Mouse (Mus musculus): Measurements from ENCODE around the gene Sept14.

Gene Sept14

DNA sequence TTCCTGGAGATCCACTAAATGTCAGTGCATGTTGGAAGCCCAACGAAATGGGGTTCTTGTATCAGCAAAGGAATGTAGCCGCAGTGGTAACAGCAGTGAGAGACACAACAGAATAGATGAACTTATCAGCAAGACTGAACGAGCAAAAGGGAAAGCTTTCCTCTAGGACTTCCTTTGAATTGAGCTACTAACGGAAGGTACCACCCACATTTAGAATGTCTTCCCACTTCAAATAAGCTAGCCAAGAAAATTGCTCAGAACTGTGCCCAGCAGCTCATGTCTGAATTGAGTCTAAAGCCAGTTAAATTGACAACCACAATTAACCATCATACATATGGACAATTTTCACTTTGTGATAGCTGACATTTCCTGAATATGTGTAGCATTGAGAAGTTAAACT, 40.5 kb downstream of the Sept14 start:
- no peak for DNase-seq

DNA sequence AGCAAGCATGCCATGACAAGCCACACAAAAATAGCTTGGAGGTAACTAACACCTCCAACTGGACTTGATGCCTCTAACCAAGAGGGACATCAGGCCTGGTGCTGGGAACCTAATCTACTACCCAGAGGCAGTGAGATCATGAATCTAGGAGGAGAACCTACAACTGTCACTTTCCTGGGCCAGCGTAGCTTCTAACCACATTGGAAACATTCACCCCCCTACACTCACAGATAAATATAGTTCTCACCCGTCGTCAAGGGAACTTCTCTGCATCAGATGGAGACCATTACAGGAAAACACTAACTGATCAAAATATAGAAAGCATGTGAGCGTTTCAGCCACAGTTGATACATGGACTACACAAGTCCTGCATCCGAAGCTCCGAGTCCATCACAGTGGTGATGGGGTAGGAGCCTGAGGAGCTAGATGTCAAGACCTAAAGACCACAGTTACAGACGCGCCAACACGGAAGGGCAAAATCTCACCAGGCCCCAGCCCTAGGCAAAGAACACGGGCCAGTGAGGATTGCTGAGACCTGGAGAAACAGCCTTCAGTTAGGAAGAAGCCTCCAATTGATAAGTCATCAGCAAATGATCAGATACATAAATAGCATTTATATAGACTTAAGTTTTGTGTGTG, 41.9 kb downstream of the Sept14 start:
- DNase-seq = no peak

DNA sequence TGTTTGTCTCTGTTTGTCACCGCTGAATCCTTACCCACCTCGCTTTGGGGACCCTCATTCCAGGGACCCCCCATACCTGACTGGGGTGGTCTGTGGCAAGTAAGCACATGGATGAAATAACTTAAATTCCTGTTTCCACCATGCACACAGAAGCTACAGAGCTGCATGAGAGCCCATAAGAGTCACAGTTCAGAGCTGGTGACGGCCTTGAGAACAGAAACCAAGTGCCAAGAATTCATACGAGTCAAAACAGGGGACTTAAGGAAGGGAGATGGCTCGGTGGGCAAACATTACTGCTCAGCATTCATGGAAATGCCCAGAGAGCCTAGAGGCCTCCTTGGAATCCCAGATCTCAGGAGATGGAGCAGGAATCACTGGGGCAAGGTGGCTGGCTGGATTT, 44.2 kb downstream of the Sept14 start:
- DNase-seq = no peak

DNA sequence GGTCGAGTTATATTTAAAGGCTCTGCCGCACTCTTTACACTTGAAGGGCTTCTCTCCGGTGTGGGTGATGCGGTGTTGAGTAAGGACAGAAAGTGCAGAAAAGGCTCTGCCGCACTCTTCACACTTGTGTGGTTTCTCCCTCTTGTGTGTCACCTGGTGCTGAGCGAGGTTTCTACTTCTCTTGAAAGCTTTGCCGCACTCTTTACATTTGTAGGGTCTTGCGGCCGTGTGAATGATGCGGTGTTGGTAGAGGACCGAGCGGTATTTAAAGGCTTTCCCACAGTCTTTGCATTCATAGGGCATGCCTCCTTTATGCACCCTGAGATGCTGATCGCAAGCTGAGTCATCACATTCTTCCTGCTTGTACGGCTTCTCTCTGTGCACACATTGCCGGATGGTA, 50.4 kb downstream of the Sept14 start:
- no peak for DNase-seq

DNA sequence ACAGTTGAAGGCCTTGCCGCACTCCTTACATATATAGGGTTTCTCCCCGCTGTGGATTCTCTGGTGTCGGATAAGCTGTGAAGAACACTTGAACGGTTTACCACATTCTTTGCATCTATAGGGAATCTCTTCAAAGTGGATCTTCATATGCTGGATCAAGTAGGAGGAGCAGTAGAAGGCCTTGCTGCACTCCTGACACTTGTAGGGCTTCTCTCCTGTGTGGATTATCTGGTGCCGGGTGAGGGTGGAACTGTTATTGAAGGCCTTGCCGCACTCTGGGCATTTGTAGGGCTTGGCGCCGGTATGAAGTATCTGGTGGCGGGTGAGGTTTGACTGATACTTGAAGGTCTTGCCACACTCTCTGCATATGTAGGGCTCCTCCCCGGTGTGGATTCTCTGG, 51.3 kb downstream of the Sept14 start:
- DNase-seq = no peak

DNA sequence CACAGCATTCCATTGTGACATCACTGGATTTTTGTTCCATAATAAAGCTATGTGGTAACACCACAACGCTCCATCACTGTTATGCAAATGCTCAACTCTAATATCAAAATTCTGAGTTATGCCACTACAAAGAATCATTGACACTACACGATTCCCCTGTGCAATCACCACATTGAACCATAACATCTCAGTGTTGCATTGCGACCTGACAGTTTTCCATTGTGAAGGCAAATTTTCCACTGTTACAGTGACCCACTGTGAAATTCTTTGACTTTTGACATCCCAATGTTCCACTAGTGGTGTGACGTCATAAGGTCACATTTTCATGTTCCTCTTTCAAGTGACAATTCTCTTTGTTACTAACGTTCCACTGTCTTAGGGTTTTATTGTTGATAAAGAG, 57.5 kb downstream of the Sept14 start:
- DNase-seq = no peak
